Mouse (Mus musculus) CH12.LX (cell line): ENCODE measurements at regions not wholly inside any gene's neighbourhood (a gene's known extent, or its start where the extent isn't known, plus 50 kb on each side); places are given as distances from the start of the nearest gene placed in this dataset.

ENCODE experiments used
- DNase-seq: peaks from one replicate; pipeline ENCODE4 v3.0.0-alpha.2; 2013; ENCODE audit errors: extremely low read depth
- H3K27ac ChIP-seq: 2 replicates; pipeline ENCODE4 v1.5.1; 2012; ENCODE audit warnings: low read depth, mild to moderate bottlenecking, control low read depth, moderate library complexity; ENCODE audit not compliant: insufficient read depth
- H3K27me3 ChIP-seq: replicated peaks from 2 replicates; pipeline ENCODE3; 2012; ENCODE audit warnings: inconsistent platforms
- H3K36me3 ChIP-seq, 2 experiments: replicated peaks in 1 of 2; 2 replicates each; pipeline versions ENCODE3 to v1.6.1; 2012; ENCODE audit warnings: inconsistent platforms in 1 of 2, low read length in 1 of 2, mild to moderate bottlenecking in 1 of 2, mixed read lengths in 1 of 2, moderate library complexity in 1 of 2; ENCODE audit not compliant: control insufficient read depth in 1 of 2, insufficient read depth in 1 of 2
- H3K4me1 ChIP-seq, 2 experiments: 2 replicates each; pipeline ENCODE4 v1.6.1; 2012; ENCODE audit warnings: inconsistent platforms in 1 of 2, moderate library complexity in 1 of 2; ENCODE audit not compliant: insufficient read depth in 2 of 2, control insufficient read depth in 1 of 2
- H3K4me2 ChIP-seq: 2 replicates; pipeline ENCODE4 v1.6.1; 2012; ENCODE audit warnings: low read depth, mild to moderate bottlenecking, control low read depth; ENCODE audit not compliant: poor library complexity, insufficient read depth, severe bottlenecking
- H3K4me3 ChIP-seq, 3 experiments: fragments of 150-350 bp in 1 of 3; sonication (generic) in 1 of 3; replicated peaks in 1 of 3; 2 replicates each; pipeline versions ENCODE3 to v1.5.1; 2011 to 2012; ENCODE audit warnings: low read depth in 2 of 3, low read length in 2 of 3, mild to moderate bottlenecking in 2 of 3, moderate library complexity in 2 of 3, control low read depth in 1 of 3, improper control_type of control experiment in 1 of 3, inconsistent platforms in 1 of 3, mixed read lengths in 1 of 3; ENCODE audit not compliant: poor library complexity in 1 of 3
- H3K79me2 ChIP-seq: replicated peaks from 2 replicates; pipeline ENCODE4 v1.6.1; 2012; ENCODE audit warnings: mild to moderate bottlenecking, moderate library complexity; ENCODE audit not compliant: control insufficient read depth, poor library complexity, insufficient read depth, severe bottlenecking; ENCODE audit errors: extremely low read depth
- H3K9ac ChIP-seq: 2 replicates; pipeline ENCODE4 v1.6.1; 2012; ENCODE audit warnings: low read depth, mild to moderate bottlenecking, control low read depth, moderate library complexity; ENCODE audit not compliant: insufficient read depth
- H3K9me3 ChIP-seq: replicated peaks from 2 replicates; pipeline ENCODE3; 2012; ENCODE audit warnings: low read length, inconsistent platforms, mixed read lengths
- BHLHE40 ChIP-seq: IDR thresholded peaks from 2 replicates; pipeline ENCODE4 v1.6.1; 2011; ENCODE audit warnings: mild to moderate bottlenecking, low read depth, low read length, improper control_type of control experiment
- E2F4 ChIP-seq: IDR thresholded peaks from 2 replicates; pipeline ENCODE4 v1.6.1; 2011; ENCODE audit warnings: low read depth, low read length, improper control_type of control experiment; ENCODE audit not compliant: insufficient replicate concordance
- ELF1 ChIP-seq: IDR thresholded peaks from 2 replicates; pipeline ENCODE4 v1.6.1; 2014; ENCODE audit warnings: low read depth, mild to moderate bottlenecking, inconsistent platforms, low read length, improper control_type of control experiment
- HCFC1 ChIP-seq: IDR thresholded peaks from 2 replicates; pipeline ENCODE4 v1.6.1; 2012; ENCODE audit warnings: low read depth, mild to moderate bottlenecking, inconsistent platforms, low read length, improper control_type of control experiment
- JUN ChIP-seq: IDR thresholded peaks from 2 replicates; pipeline ENCODE4 v1.6.1; 2011; ENCODE audit warnings: low read depth, mild to moderate bottlenecking, low read length, improper control_type of control experiment, moderate library complexity; ENCODE audit not compliant: insufficient read depth
- KAT2A ChIP-seq: IDR thresholded peaks from 2 replicates; pipeline ENCODE4 v1.6.1; 2012; ENCODE audit warnings: low read length, improper control_type of control experiment, inconsistent platforms; ENCODE audit not compliant: insufficient replicate concordance
- MAX ChIP-seq: IDR thresholded peaks from 2 replicates; pipeline ENCODE4 v1.6.1; 2011; ENCODE audit warnings: low read length, improper control_type of control experiment
- MYC ChIP-seq: IDR thresholded peaks from 2 replicates; pipeline ENCODE4 v1.6.1; 2011; ENCODE audit warnings: low read depth, mild to moderate bottlenecking, improper control_type of control experiment, low read length
- NELFE ChIP-seq: IDR thresholded peaks from 2 replicates; pipeline ENCODE4 v1.6.1; 2011; ENCODE audit warnings: low read depth, low read length, improper control_type of control experiment
- NRF1 ChIP-seq: IDR thresholded peaks from 2 replicates; pipeline ENCODE4 v1.6.1; 2014; ENCODE audit warnings: low read depth, mild to moderate bottlenecking, inconsistent platforms, low read length, improper control_type of control experiment, moderate library complexity
- PAX5 ChIP-seq: IDR thresholded peaks from 2 replicates; pipeline ENCODE4 v1.6.1; 2012; ENCODE audit warnings: low read length, inconsistent platforms, mixed read lengths
- POLR2A ChIP-seq: IDR thresholded peaks from 2 replicates; pipeline ENCODE4 v1.6.1; 2011; ENCODE audit warnings: low read depth, mild to moderate bottlenecking, improper control_type of control experiment, low read length
- POLR2AphosphoS2 ChIP-seq: IDR thresholded peaks from 2 replicates; pipeline ENCODE4 v1.6.1; 2011; ENCODE audit warnings: low read depth, low read length, improper control_type of control experiment
- RCOR1 ChIP-seq: conservative IDR thresholded peaks from 2 replicates; pipeline ENCODE4 v1.6.1; 2012; ENCODE audit warnings: low read depth, mild to moderate bottlenecking, inconsistent platforms, low read length, improper control_type of control experiment
- SIN3A ChIP-seq: IDR thresholded peaks from 2 replicates; pipeline ENCODE4 v1.6.1; 2012; ENCODE audit warnings: low read length, improper control_type of control experiment, inconsistent platforms
- SMC3 ChIP-seq: IDR thresholded peaks from 2 replicates; pipeline ENCODE4 v1.6.1; 2011; ENCODE audit warnings: low read depth, low read length, improper control_type of control experiment
- TBP ChIP-seq: conservative IDR thresholded peaks from 2 replicates; pipeline ENCODE4 v1.6.1; 2011; ENCODE audit warnings: low read depth, low read length, improper control_type of control experiment
- TCF12 ChIP-seq: IDR thresholded peaks from 2 replicates; pipeline ENCODE4 v1.6.1; 2014; ENCODE audit warnings: low read depth, mild to moderate bottlenecking, inconsistent platforms, low read length, improper control_type of control experiment
- USF1 ChIP-seq: IDR thresholded peaks from 2 replicates; pipeline ENCODE4 v1.6.1; 2014; ENCODE audit warnings: low read depth, mild to moderate bottlenecking, inconsistent platforms, low read length, improper control_type of control experiment
- ZC3H11A ChIP-seq: IDR thresholded peaks from 2 replicates; pipeline ENCODE4 v1.6.1; 2012; ENCODE audit warnings: low read depth, mild to moderate bottlenecking, inconsistent platforms, low read length, improper control_type of control experiment
- ZMIZ1 ChIP-seq: IDR thresholded peaks from 2 replicates; pipeline ENCODE4 v1.6.1; 2012; ENCODE audit warnings: low read depth, mild to moderate bottlenecking, inconsistent platforms, low read length, improper control_type of control experiment
- ZNF384 ChIP-seq: IDR thresholded peaks from 2 replicates; pipeline ENCODE4 v1.6.1; 2012; ENCODE audit warnings: low read depth, low read length, improper control_type of control experiment, inconsistent platforms
- dilution Hi-C: fragments of 300-500 bp; cut with MboI; formaldehyde crosslinking; loops from 2 replicates; pipeline ENCODE4 v1.14.3; 2020; ENCODE audit warnings: low sequenced_read_pairs; ENCODE audit not compliant: extremely low pct_unique_long_range_greater_than_20kb, extremely low pct_ligation_motif_present
- in situ Hi-C: fragments of 300-500 bp; cut with MboI; formaldehyde crosslinking; loops from 3 replicates; pipeline ENCODE4 v1.14.3; 2019; ENCODE audit warnings: low sequenced_read_pairs, low pct_ligation_motif_present, low pct_unique_long_range_greater_than_20kb, mixed read lengths

GRCm38 (mm10) chr1:18412746-18413145 lies 147.8 kb upstream of the Defb41 start:
- no peak overlapping the region for H3K4me3 ChIP-seq
- in situ Hi-C loops: no loop called here
- dilution Hi-C loops: no loop called here
- no peak overlapping the region for H3K9ac ChIP-seq
- H3K4me2 ChIP-seq: no peak overlapping the region
- H3K27me3 ChIP-seq: no peaks in the 10 kb centered on the region
- TF ChIP-seq TCF12: no peak
- TF ChIP-seq RCOR1: no peak
- TF ChIP-seq E2F4: no peak
- no peak for TF ChIP-seq POLR2A
- TF ChIP-seq ZMIZ1: no peak
- no peak for TF ChIP-seq KAT2A
- TF ChIP-seq ZNF384: no peak
- TF ChIP-seq SMC3: no peak
- TF ChIP-seq JUN: no peak
- no peak for TF ChIP-seq BHLHE40
- no peak for TF ChIP-seq NRF1
- TF ChIP-seq NELFE: no peak
- TF ChIP-seq TBP: no peak
- TF ChIP-seq USF1: no peak
- no peak for TF ChIP-seq MYC
- TF ChIP-seq MAX: no peak
- no peak for TF ChIP-seq POLR2AphosphoS2
- TF ChIP-seq ZC3H11A: no peak
- TF ChIP-seq SIN3A: no peak
- no peak for TF ChIP-seq HCFC1
- no peak overlapping the region for H3K27ac ChIP-seq
- no peaks in the 10 kb centered on the region for H3K4me1 ChIP-seq
- H3K79me2 ChIP-seq: no peaks in the 10 kb centered on the region
- no peaks in the 10 kb centered on the region for H3K36me3 ChIP-seq
- DNase-seq: no peak
- peaks cover 28% of the 10 kb centered on the region for H3K9me3 ChIP-seq

DNA sequence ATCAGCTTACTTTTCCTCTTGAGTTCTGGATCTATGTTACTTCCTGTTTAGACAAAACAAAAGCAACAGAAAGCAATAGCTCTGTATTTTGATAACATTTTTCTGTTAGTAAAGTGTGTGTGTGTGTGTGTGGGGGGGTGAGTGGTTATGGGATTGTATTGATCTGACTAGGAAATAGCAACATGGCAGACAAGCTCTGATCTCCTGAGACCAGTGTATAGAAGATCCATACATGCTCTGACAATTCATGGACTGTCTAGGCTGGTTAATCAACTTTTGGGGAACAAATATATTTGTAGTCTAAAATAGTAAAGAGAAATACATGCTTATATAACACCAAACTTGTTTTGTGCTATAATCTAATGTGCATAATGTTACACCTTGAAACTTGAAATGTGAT lies 124.7 kb upstream of the Defb41 start:
- TF ChIP-seq PAX5: no peak
- no peak for TF ChIP-seq ELF1
- Histone ChIP-seq H3K4me3 (no peak overlapping the region), H3K9me3 (peaks cover 5% of the 10 kb centered on the region), H3K27ac (no peak overlapping the region), H3K79me2 (no peaks in the 10 kb centered on the region), H3K4me1 (no peaks in the 10 kb centered on the region), H3K9ac (no peak overlapping the region), H3K4me2 (no peak overlapping the region), H3K36me3 (no peaks in the 10 kb centered on the region), H3K27me3 (no peaks in the 10 kb centered on the region)
- in situ Hi-C loops (no loop called here), dilution Hi-C loops (no loop called here)
- DNase-seq: no peak
